Mouse (Mus musculus) neural tube, embryonic 15.5 days (tissue): ENCODE measurements around the gene Pign. TPM values are rescaled to one million over a fixed set of nuclear protein-coding genes. Genes with fewer than 3 reads are reported as not detected.

ENCODE experiments used
- ATAC-seq: fragments of 200-750 bp; cut with Nextera tagmentation; 2 replicates; pipeline ENCODE4 v1.8.0; 2017; ENCODE audit warnings: mild to moderate bottlenecking, moderate TSS enrichment, moderate library complexity; ENCODE audit not compliant: low FRiP score
- H3K27ac ChIP-seq: fragments of 300-500 bp; sonication (generic); replicated peaks from 2 replicates; pipeline ENCODE4 v1.5.1; 2015; ENCODE audit warnings: mild to moderate bottlenecking, inconsistent platforms
- H3K27me3 ChIP-seq: fragments of 300-500 bp; sonication (generic); replicated peaks from 2 replicates; pipeline ENCODE4 v1.6.1; 2015; ENCODE audit warnings: inconsistent platforms
- H3K36me3 ChIP-seq: fragments of 300-500 bp; sonication (generic); 2 replicates; pipeline ENCODE4 v1.6.1; 2015; ENCODE audit warnings: inconsistent platforms
- H3K4me1 ChIP-seq: fragments of 300-500 bp; sonication (generic); 2 replicates; pipeline ENCODE4 v1.6.1; 2015; ENCODE audit warnings: inconsistent platforms
- H3K4me2 ChIP-seq: fragments of 300-500 bp; sonication (generic); 2 replicates; pipeline ENCODE4 v1.6.1; 2015; ENCODE audit warnings: inconsistent platforms, mild to moderate bottlenecking, moderate library complexity
- H3K4me3 ChIP-seq: fragments of 300-500 bp; sonication (generic); replicated peaks from 2 replicates; pipeline ENCODE4 v1.5.1; 2015; ENCODE audit warnings: mild to moderate bottlenecking, inconsistent platforms
- H3K9ac ChIP-seq: fragments of 300-500 bp; sonication (generic); replicated peaks from 2 replicates; pipeline ENCODE4 v1.6.1; 2015; ENCODE audit warnings: mild to moderate bottlenecking, inconsistent platforms
- H3K9me3 ChIP-seq: fragments of 300-500 bp; sonication (generic); replicated peaks from 2 replicates; pipeline ENCODE4 v1.6.1; 2016; ENCODE audit warnings: inconsistent platforms
- WGBS: fragments of 180-500 bp; shearing (Covaris S2); methylation state at CpG from one replicate; pipeline ENCODE4 v1.1.7; 2015; ENCODE audit warnings: mixed read lengths; 5-methylcytosine and 5-hydroxymethylcytosine counted together
- polyA plus RNA-seq: library from polyadenylated mRNA; unstranded; fragments of >200 nt; fragmentation: Nextera tagmentation; extraction: Ambion mirVana; gene quantifications from 2 replicates; pipeline ENCODE4 v1.2.1, GENCODE M21; 2015

The Pign gene
- polyA plus RNA-seq, result 9.1 and 9.4 TPM in 2 replicates

DNA sequence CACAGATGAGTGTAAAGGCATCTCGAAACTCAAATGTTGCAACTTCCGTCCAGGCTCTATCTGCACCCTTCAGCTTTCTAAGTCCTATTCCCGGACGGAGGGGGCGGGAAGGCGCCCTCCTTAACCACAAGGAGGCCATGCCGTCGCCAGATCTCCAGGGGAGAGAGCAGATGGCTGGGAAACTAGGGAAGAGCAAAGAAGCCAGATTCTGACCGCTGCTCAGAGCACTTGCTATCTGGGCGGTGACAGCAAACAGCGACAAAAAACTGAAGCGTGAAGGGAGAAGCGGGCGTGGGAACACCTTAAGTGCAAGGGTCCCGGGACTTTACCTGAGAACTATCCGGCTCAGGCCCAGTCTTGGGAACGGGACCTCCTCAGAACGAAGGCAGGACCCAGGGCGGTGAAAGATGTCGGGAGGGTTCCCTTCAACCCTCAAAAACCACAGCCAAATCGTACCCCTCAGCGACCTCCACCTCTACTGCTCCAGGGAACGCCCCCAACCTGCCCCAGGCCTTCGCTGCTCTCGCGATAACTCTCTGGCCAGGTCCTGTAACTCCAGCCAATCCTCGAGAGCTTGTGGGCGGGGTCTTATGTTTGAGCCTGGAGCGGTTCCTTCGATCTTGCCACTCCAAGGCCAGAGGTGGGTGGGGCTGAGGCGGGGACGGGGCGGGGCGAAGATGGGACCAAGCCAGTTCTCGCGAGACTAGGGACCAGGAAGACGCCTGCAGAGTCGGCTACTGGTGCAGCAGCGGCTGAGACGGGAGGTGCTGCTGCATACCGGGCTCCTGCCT, at the start of gene Pign, which contains the start of gene Relch:
Pign (minus strand) TSS at position 507 of the 791 bp plus-strand sequence.
Relch (plus strand) TSS at position 691 of the 791 bp plus-strand sequence.
- peak; percentile 99 for ATAC-seq
- peak within 1 kb of the TSS; percentile 83 for H3K4me2 ChIP-seq
- H3K27me3 ChIP-seq, result no peaks in the 10 kb centered on the region
- no peaks in the 10 kb centered on the region for H3K9me3 ChIP-seq
- H3K4me1 ChIP-seq, result peaks cover 32% of the 10 kb centered on the region
- H3K4me3 ChIP-seq, result peak within 1 kb of the TSS; percentile 96
- H3K36me3 ChIP-seq, result no peaks in the 10 kb centered on the region
- peak within 1 kb of the TSS; percentile 91 for H3K9ac ChIP-seq
- peak within 1 kb of the TSS; percentile 89 for H3K27ac ChIP-seq
- WGBS, result under 1% methylated on average over 41 of the region's 41 CpGs

DNA sequence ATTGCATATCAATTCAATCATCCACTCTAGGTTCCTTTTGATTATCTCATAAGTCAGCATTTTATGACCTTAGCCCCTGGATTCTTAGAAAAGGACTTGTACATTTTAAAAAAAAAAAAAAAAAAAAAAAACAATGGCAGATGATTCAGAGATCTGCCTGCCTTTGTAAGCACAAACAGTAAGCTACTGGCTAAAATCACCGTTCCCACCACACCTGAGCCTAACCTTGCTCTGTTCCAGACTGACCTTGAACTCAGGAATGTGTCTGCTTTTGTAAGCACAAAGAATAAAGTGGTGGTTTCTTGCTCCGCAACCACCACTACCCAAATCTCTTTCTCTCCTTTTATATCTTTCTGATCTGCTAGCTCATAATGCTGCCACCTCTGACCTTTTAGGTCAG, 49.3 kb upstream of the Pign start:
- Histone ChIP-seq H3K27me3 (no peaks in the 10 kb centered on the region), H3K4me1 (no peaks in the 10 kb centered on the region), H3K27ac (no peak overlapping the region), H3K4me2 (no peak overlapping the region), H3K9me3 (no peaks in the 10 kb centered on the region), H3K36me3 (peaks cover 22% of the 10 kb centered on the region), H3K4me3 (no peak overlapping the region), H3K9ac (no peak overlapping the region)
- WGBS, result 92% methylated on average over 2 of the region's 2 CpGs
- ATAC-seq, result no peak

DNA sequence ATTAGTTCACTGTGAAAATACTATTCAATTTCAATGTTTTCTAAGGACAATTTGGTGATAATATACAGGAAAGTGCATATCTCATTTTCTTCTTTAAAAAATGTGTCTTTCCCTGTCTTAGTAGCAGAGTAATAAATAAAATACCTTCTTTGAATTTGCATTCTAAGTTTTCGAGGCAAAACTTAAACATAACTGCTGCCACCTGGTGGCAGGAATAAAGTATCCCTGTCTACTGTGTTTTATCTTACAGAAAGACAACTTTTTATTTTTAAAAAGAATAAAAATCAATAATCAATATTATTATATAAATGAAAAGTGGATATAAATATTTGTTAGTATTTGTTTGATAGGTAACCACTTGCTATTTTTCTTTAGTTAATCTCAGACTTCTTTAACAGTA, 47.8 kb upstream of the Pign start:
- no peak overlapping the region for H3K9ac ChIP-seq
- H3K9me3 ChIP-seq, result no peaks in the 10 kb centered on the region
- H3K27ac ChIP-seq, result no peak overlapping the region
- ATAC-seq, result no peak
- H3K4me2 ChIP-seq, result no peak overlapping the region
- 41% methylated on average over 1 of the region's 1 CpGs for WGBS
- H3K4me3 ChIP-seq, result no peak overlapping the region
- H3K36me3 ChIP-seq, result peaks cover 26% of the 10 kb centered on the region
- H3K27me3 ChIP-seq, result no peaks in the 10 kb centered on the region
- H3K4me1 ChIP-seq, result no peaks in the 10 kb centered on the region

DNA sequence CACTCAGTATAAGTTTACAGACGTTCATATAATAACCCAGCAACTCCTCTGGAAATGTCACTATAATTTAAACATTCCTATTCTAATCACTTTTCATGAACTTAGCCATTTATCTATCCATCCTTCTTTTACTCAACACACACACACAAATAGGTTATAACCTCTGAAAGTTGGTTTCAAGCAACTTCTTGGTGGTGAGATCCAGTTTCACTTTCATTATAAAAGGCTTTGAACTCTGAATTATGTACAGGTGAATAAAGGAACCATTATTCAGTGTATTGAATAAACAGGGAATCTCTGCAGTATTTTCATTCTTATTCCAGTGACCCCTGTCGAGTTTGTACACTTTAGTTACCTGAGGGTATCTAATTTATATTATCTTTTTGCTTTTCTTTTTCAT, 45.9 kb upstream of the Pign start:
- Histone ChIP-seq H3K9me3 (no peaks in the 10 kb centered on the region), H3K9ac (no peak overlapping the region), H3K36me3 (peaks cover 24% of the 10 kb centered on the region), H3K4me2 (no peak overlapping the region), H3K4me1 (no peaks in the 10 kb centered on the region), H3K27ac (no peak overlapping the region), H3K4me3 (no peak overlapping the region), H3K27me3 (no peaks in the 10 kb centered on the region)
- ATAC-seq, result no peak
- WGBS, result 90% methylated on average over 2 of the region's 2 CpGs

DNA sequence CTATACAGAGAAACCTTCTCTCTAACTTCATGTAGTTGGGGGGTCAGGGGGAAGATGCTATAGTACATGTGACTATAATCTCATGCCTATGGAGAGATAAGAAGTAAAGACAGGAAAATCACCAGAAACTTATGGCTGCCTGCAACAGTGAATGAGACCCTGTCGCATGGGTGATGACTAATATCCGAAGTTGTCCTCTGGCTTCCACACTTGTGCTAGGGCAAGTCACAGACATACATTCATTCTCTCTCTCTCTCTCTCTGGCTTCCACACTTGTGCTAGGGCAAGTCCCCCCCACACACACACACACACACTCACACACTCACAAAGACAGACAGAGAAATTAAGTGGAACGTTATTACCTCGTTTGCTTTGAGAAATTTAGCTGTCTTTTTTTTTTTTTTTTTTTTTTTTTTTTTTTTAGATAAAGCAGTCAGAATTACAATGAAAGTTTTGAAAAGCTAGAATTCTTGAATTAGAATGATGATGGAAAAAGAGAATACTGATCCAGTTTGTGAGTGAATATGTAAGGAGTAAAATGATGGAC, 37.6 kb upstream of the Pign start:
- Histone ChIP-seq H3K4me3 (no peak overlapping the region), H3K4me1 (no peaks in the 10 kb centered on the region), H3K27me3 (no peaks in the 10 kb centered on the region), H3K9me3 (no peaks in the 10 kb centered on the region), H3K27ac (no peak overlapping the region), H3K36me3 (peaks cover 4% of the 10 kb centered on the region; the same call in 1 of the 2 replicates), H3K9ac (no peak overlapping the region), H3K4me2 (no peak overlapping the region)
- no peak for ATAC-seq
- 91% methylated on average over 4 of the region's 4 CpGs for WGBS

DNA sequence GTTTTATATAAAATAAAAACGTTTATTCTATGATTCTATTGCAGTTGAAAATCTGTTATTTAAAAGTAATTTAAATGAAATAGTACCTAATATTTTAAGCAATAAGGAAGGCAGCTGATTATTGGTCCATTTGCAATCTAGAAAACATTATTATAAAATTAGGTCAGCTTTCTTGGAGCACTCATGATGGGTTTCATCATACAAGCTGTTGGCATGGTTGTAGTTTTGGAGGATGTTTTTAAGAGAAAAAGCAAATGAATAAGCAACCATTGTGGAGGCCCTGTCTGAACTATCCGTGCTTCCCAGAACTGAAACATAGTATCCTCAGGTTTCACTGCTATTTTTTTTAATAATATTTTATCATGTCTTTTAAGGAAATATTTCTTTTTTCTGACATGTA, 32.1 kb upstream of the Pign start:
- no peak overlapping the region for H3K4me2 ChIP-seq
- no peak overlapping the region for H3K9ac ChIP-seq
- no peaks in the 10 kb centered on the region for H3K4me1 ChIP-seq
- H3K36me3 ChIP-seq, result 0 out of 2 replicates have a peak, but pooled peaks cover 6% of the 10 kb centered on the region
- 87% methylated on average over 2 of the region's 2 CpGs for WGBS
- no peaks in the 10 kb centered on the region for H3K9me3 ChIP-seq
- H3K27me3 ChIP-seq, result no peaks in the 10 kb centered on the region
- H3K4me3 ChIP-seq, result no peak overlapping the region
- no peak overlapping the region for H3K27ac ChIP-seq
- ATAC-seq, result no peak

DNA sequence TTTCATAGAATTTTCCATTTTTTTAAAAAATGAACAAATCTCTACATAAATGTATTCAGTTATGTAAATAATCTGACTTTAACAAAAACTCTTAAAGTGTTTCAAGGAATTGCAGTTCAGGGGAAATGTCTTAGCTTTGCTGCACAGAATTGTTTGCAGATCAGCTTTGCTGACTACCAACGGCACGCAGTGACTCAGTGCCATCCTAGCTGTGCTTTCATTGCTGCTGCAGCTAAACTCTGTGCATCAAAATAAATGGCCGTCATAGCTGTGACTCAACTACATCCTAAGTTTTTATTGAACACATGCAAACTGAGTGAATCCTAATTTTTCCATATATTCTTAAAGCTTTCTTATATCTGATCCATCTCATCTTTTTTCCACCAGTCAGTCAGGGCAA, 22.0 kb upstream of the Pign start:
- no peaks in the 10 kb centered on the region for H3K9me3 ChIP-seq

DNA sequence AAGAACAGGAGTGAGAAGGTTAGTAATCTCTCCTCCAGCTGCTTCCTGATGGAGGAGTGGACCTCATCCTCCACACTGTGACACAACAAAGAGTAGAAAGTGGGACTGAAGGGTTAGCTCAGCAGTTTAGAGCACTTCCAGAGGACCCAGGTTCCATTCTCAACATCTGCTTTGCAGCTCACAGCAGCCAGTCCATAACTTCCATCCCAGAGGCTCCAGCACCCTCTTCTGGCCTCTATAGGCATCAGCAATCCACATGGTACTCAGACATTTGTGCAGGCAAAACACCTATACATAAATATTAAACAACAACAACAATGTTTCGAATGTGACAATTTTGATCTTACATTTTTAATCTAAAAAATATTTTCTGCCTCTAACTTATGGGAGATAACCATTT, 17.1 kb upstream of the Pign start:
- Histone ChIP-seq H3K27me3 (no peaks in the 10 kb centered on the region), H3K36me3 (0 out of 2 replicates have a peak, but pooled peaks cover 8% of the 10 kb centered on the region), H3K9me3 (no peaks in the 10 kb centered on the region), H3K9ac (no peak overlapping the region), H3K4me3 (no peak overlapping the region), H3K4me2 (no peak overlapping the region), H3K4me1 (no peaks in the 10 kb centered on the region), H3K27ac (no peak overlapping the region)
- ATAC-seq, result no peak
- WGBS, result 87% methylated on average over 1 of the region's 1 CpGs

More for the DNA sequence above, 22.0 kb upstream of the Pign start:
- H3K4me2 ChIP-seq, result no peak overlapping the region
- no peak overlapping the region for H3K9ac ChIP-seq
- ATAC-seq, result no peak
- no peak overlapping the region for H3K4me3 ChIP-seq
- no peaks in the 10 kb centered on the region for H3K27me3 ChIP-seq
- H3K4me1 ChIP-seq, result no peaks in the 10 kb centered on the region
- WGBS, result 93% methylated on average over 3 of the region's 3 CpGs
- H3K36me3 ChIP-seq, result 0 out of 2 replicates have a peak, but pooled peaks cover 5% of the 10 kb centered on the region
- H3K27ac ChIP-seq, result no peak overlapping the region

DNA sequence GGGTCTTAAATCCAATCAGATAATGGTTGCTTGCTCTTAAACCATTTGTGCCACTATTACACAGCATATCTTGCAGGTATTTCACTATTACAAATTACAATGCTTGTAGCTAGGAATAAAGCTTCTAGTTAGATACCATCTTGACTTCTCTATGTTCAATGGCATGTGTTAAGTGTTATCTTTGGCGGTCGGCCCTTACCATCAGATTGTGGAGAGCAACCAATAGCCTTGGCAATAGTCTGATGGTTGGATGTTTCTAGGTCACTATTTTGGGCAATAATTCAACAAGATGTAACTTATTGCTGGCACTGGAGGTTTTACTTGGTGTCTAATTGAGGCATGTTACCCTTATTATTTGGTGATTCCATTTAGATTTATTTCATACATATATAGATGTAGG, 11.3 kb upstream of the Pign start:
- Histone ChIP-seq H3K4me1 (no peaks in the 10 kb centered on the region), H3K27me3 (no peaks in the 10 kb centered on the region), H3K4me2 (no peak overlapping the region), H3K27ac (no peak overlapping the region), H3K36me3 (0 out of 2 replicates have a peak, but pooled peaks cover 6% of the 10 kb centered on the region), H3K9me3 (no peaks in the 10 kb centered on the region), H3K9ac (no peak overlapping the region), H3K4me3 (no peak overlapping the region)
- 96% methylated on average over 2 of the region's 2 CpGs for WGBS
- ATAC-seq, result no peak

DNA sequence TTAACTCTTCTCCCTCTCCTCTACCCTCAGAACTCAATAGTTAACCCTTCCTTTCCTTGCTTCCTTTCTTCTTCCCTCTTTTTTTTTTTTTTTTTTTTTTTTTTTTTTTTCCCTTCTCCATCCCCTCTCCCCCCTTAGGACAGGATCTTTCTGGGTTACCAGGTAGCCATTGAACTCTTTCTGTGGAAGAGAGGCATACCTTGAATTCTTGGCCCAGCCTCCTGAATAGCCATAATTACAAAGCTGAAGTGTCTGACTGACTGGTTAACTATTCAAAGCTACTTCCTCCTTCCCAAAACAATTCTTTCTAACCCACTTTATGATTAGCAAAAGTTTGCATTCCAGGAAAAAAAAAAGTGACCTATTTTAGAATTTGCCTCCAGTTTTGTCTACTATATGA, 6.2 kb upstream of the Pign start:
- no peaks in the 10 kb centered on the region for H3K9me3 ChIP-seq
- no peak overlapping the region for H3K27ac ChIP-seq
- no peak overlapping the region for H3K9ac ChIP-seq
- no peak for ATAC-seq
- H3K36me3 ChIP-seq, result no peaks in the 10 kb centered on the region
- H3K4me3 ChIP-seq, result no peak overlapping the region
- no peak overlapping the region for H3K4me2 ChIP-seq
- peaks cover 23% of the 10 kb centered on the region for H3K4me1 ChIP-seq
- no peaks in the 10 kb centered on the region for H3K27me3 ChIP-seq

DNA sequence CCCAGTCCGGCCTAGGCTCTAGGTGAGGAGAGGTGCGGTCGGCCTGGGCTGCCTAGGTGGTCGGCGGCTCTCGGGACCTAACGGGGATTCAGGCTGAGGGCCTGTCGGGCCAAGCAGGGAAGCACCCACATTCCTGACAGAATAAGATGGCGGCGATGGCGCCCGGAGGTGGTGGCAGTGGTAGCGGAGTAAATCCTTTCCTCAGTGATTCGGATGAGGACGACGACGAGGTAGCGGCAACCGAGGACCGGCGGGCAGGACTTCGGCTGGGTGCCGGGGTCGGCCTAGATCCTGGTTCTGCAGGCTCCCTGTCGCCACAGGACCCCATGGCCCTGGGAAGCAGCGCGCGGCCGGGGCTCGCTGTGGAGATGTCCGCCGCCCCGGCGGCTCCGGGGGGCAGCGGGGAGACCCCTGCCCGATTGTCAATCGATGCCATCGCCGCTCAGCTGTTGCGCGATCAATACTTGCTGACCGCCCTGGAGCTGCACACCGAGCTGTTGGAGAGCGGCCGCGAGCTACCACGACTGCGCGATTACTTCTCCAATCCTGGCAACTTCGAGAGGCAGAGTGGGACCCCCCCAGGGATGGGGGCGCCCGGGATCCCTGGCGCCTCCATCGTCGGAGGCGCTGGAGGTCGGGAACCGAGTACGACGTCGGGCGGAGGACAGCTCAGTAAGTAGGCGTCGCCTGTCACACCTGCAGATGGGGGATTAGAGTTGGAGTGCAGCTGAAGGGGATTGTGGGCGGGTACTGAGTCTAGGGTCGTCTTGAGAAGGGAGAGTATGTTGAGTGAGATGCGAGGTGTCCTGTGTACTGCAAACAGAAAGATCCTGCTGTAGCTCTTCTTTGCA, 710 bp upstream of the Pign start:
- under 1% methylated on average over 68 of the region's 68 CpGs for WGBS

More for the DNA sequence above, 710 bp upstream of the Pign start:
- Histone ChIP-seq H3K9me3 (no peaks in the 10 kb centered on the region), H3K27me3 (no peaks in the 10 kb centered on the region), H3K9ac (peak overlapping the region; percentile 91), H3K36me3 (no peaks in the 10 kb centered on the region), H3K4me2 (peak overlapping the region; percentile 83), H3K27ac (peak overlapping the region; percentile 89), H3K4me1 (peaks cover 32% of the 10 kb centered on the region), H3K4me3 (peak overlapping the region; percentile 96)
- ATAC-seq, result peak; percentile 74
